Mouse (Mus musculus) macrophage (primary cell): Measurements from ENCODE around the gene Acot1. TPM values are rescaled to one million over a fixed set of nuclear protein-coding genes. Genes with fewer than 3 reads are reported as not detected.
A peak's percentile ranks its signal among the peaks of the same experiment; 100 is the strongest.
"Not testable (repeated sequence)": the region's sequence is repeated elsewhere in the genome, so short reads cannot be mapped to it uniquely, and the experiment has no call there.

Experiments
- H3K27ac ChIP-seq: fragments of 350-480 bp; formaldehyde crosslinking; 2 replicates; pipeline ENCODE4 v1.9.0; 2021
- H3K36me3 ChIP-seq: fragments of 350-480 bp; formaldehyde crosslinking; 2 replicates; pipeline ENCODE4 v1.9.0; 2021; ENCODE audit errors: inconsistent target
- H3K4me3 ChIP-seq: fragments of 350-480 bp; formaldehyde crosslinking; 2 replicates; pipeline ENCODE4 v1.9.0; 2021; ENCODE audit errors: inconsistent target
- H3K79me2 ChIP-seq: fragments of 350-480 bp; formaldehyde crosslinking; 2 replicates; pipeline ENCODE4 v1.9.0; 2021; ENCODE audit errors: inconsistent target
- WGBS: methylation state at CpG from one replicate; pipeline ENCODE4 v1.1.7; 2026; ENCODE audit warnings: inconsistent platforms; ENCODE audit not compliant: missing documents; 5-methylcytosine and 5-hydroxymethylcytosine counted together
- polyA plus RNA-seq: library from polyadenylated mRNA; stranded (reverse); fragments of 250-400 nt; gene quantifications from 3 replicates; pipeline ENCODE4 v1.2.4, GENCODE M21; 2018; ENCODE audit warnings: inconsistent platforms

Acot1 gene
- polyA plus RNA-seq, 1 experiment from 2014 or later, result 4.4 TPM

- H3K27ac ChIP-seq, result peak overlapping the region; percentile 10; the same call in 1 of the 2 replicates
- no peaks in the 10 kb centered on the region for H3K79me2 ChIP-seq
- WGBS, result 39% methylated on average over 1 of the region's 1 CpGs
Measured at GRCm38 (mm10) chr12:84003866-84004265, 5.4 kb upstream of the Acot1 start.

DNA sequence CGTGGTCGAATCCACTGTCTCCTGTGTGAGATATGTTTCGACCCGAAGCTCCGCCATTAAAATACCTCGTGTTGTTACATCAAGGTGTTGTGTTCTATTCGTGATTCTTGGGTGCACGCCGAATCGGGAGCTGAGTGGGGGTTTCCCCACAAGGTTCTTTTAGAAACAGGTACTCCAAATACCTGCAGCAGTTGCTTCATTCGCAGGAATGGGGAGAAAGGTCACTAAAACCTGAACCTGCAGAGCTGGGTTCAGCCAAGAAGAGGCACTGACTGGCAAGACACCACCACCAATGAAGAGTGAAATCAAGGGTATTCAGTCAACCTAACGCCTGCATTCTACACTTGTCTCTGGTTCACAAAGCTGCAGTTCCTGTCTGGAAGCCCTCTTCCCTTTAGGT is 1.0 kb upstream of the Acot1 start:
- Histone ChIP-seq H3K79me2 (no peaks in the 10 kb centered on the region), H3K4me3 (no peak overlapping the region), H3K27ac (no peak overlapping the region), H3K36me3 (no peaks in the 10 kb centered on the region)
- WGBS, result 93% methylated on average over 10 of the region's 12 CpGs

More at GRCm38 (mm10) chr12:84003866-84004265, 5.4 kb upstream of the Acot1 start:
- H3K36me3 ChIP-seq, result no peaks in the 10 kb centered on the region
- no peak overlapping the region for H3K4me3 ChIP-seq

GRCm38 (mm10) chr12:84008729-84009128 is 561 bp upstream of the Acot1 start:
- no peaks in the 10 kb centered on the region for H3K79me2 ChIP-seq
- no peak overlapping the region; the same call in 1 of the 2 replicates for H3K4me3 ChIP-seq
- 78% methylated on average over 7 of the region's 8 CpGs for WGBS
- H3K27ac ChIP-seq, result no peak overlapping the region
- H3K36me3 ChIP-seq, result no peaks in the 10 kb centered on the region

- WGBS, result 100% methylated on average over 3 of the region's 3 CpGs
Measured at GRCm38 (mm10) chr12:84010201-84010600, 911 bp downstream of the Acot1 start.

DNA sequence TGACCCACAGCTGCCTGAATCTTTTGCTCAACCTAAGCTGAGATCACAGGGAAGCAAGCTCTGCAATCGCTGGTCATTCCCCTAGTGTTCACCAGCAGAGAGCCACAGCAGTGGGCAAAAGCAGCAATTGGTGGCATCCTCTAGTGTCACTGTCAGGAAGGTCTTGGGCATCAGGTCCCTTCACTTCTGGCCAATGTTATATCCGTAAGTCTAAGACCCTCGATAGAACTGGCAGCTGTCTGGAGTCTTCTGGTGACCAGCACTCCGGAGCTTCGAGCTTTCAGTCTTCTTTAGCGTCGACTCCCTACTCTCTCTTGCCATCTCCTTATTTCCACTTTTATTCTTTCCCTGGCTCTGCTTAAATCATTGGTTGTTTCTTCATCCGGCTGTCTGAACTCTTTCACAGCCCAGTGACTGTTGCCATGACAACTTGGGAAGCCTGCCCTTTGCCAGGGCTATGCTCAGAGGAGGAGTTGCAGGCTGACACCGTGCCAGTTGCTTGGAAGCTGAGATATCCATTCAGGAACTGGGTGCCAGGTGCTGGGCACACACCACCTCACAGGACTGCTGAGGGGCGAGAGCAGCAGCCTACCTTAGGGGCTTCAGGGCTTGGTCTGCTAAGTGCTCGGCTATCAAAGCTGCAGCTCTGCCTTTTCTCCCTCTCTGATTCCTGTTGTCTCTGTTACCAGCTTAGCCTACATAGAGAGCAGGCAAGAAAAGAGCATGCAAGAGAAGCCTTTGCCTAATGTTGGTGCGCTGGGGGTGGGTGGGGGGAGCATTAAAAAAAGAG is 2.2 kb downstream of the Acot1 start:
- Histone ChIP-seq H3K4me3 (no peak overlapping the region), H3K79me2 (no peaks in the 10 kb centered on the region), H3K36me3 (no peaks in the 10 kb centered on the region), H3K27ac (no peak overlapping the region)
- 82% methylated on average over 12 of the region's 12 CpGs for WGBS

More at GRCm38 (mm10) chr12:84010201-84010600, 911 bp downstream of the Acot1 start:
- Histone ChIP-seq H3K79me2 (no peaks in the 10 kb centered on the region), H3K27ac (no peak overlapping the region), H3K36me3 (no peaks in the 10 kb centered on the region), H3K4me3 (no peak overlapping the region)

GRCm38 (mm10) chr12:84013130-84013529 is 3.8 kb downstream of the Acot1 start:
- Histone ChIP-seq H3K79me2 (no peaks in the 10 kb centered on the region), H3K4me3 (no peak overlapping the region), H3K36me3 (no peaks in the 10 kb centered on the region), H3K27ac (no peak overlapping the region)
- 88% methylated on average over 5 of the region's 6 CpGs for WGBS

- no peaks in the 10 kb centered on the region for H3K36me3 ChIP-seq
- 95% methylated on average over 7 of the region's 7 CpGs for WGBS
- H3K79me2 ChIP-seq, result no peaks in the 10 kb centered on the region
- H3K27ac ChIP-seq, result no peak overlapping the region
- no peak overlapping the region for H3K4me3 ChIP-seq
Measured at GRCm38 (mm10) chr12:84013701-84014100, 4.4 kb downstream of the Acot1 start.

GRCm38 (mm10) chr12:84020528-84020927 is 11.2 kb downstream of the Acot1 start:
- 15% methylated on average over 5 of the region's 7 CpGs for WGBS
- H3K27ac ChIP-seq, result not testable (repeated sequence)

GRCm38 (mm10) chr12:84022266-84022665 is 13.0 kb downstream of the Acot1 start:
- not testable (repeated sequence) for H3K36me3 ChIP-seq, H3K79me2 ChIP-seq, H3K4me3 ChIP-seq
- WGBS, result 94% methylated on average over 4 of the region's 4 CpGs
- peak overlapping the region; percentile 27; the same call in 1 of the 2 replicates for H3K27ac ChIP-seq

More at GRCm38 (mm10) chr12:84020528-84020927, 11.2 kb downstream of the Acot1 start:
- H3K36me3 ChIP-seq, H3K4me3 ChIP-seq, H3K79me2 ChIP-seq: not testable (repeated sequence)

DNA sequence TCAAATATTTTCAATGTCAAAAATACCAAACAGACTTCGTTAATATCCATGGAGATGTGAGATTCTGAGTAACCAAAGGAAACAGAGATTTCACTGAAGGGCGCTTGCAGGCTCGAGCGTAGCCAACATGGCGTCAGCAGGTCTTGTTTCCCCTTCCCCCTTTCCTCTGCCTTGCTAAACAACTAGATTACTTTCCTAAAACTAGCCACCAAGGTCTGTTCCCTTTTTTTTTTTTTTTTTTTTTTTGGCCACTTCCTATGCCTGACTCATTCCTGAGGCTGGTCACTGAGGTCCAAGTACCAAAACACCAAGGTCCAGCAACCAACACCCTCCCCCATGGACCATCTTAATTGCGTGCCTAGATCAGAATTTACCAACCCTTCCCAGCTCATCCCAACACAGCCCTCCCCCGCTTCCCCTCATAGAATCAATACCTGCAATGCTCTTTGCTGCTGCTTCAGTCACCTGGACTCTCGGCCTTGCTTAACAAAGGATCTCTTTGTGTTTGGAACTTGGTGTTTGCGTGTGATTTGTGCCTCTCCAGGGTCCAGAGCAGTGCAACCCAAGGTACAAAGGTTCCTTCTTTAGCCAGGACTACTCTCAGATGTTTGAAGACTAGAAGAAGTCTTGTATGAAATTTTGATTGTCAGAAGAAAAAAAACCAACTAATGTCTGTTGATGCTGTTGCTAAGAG is 13.9 kb downstream of the Acot1 start:
- H3K36me3 ChIP-seq, result no peaks in the 10 kb centered on the region
- H3K27ac ChIP-seq, result peak overlapping the region; percentile 27
- H3K79me2 ChIP-seq, result no peaks in the 10 kb centered on the region
- no peak overlapping the region for H3K4me3 ChIP-seq
- 70% methylated on average over 9 of the region's 9 CpGs for WGBS

- no peaks in the 10 kb centered on the region for H3K79me2 ChIP-seq
- H3K27ac ChIP-seq, result no peak overlapping the region
- no peak overlapping the region for H3K4me3 ChIP-seq
- H3K36me3 ChIP-seq, result no peaks in the 10 kb centered on the region
- 93% methylated on average over 7 of the region's 7 CpGs for WGBS
Measured at GRCm38 (mm10) chr12:84025888-84026287, 16.6 kb downstream of the Acot1 start.

DNA sequence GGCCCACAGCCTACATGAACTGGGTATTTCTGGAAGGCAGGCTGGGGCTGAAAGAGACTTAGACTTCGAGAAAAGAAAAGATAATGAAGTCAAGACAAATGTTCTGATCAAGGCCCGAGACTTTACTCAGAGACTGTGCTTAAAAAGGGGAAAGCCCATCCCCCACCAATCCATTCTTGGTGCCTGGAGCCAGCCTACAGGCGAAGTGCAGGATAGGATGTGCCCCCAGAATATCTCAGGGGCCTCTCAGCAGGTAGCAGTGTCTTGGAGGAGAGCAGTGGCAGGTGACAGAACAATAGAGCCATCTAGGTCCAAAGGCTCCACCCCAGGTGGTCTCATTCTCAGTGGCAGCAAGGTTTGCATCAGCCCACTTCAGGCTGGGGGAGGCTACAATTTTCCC is 19.0 kb downstream of the Acot1 start:
- H3K79me2 ChIP-seq, H3K27ac ChIP-seq, H3K4me3 ChIP-seq, H3K36me3 ChIP-seq: not testable (repeated sequence)
- WGBS, result 94% methylated on average over 3 of the region's 3 CpGs

DNA sequence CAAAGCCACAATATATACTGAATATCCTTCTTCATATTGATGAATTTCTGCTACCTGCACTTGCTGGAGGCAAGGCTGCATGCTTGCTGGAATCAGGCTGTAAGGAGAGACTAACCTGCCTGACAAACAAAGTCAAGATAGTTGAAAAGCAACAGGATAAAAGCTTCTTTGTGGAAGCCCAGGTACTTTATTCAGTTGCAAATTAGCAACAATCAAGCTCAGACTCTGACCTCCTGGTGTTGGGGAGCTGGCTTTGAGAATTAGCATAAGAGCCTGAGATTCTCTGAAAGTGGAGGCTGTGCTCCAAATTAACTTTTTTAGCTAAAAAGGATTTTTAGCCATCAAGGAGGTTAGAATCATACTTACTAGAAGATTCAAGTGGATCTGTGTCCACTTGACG is 19.8 kb downstream of the Acot1 start:
- WGBS, result 91% methylated on average over 1 of the region's 1 CpGs
- H3K36me3 ChIP-seq, H3K4me3 ChIP-seq, H3K79me2 ChIP-seq, H3K27ac ChIP-seq: not testable (repeated sequence)

- no peaks in the 10 kb centered on the region for H3K36me3 ChIP-seq
- H3K27ac ChIP-seq, result no peak overlapping the region
- WGBS, result 37% methylated on average over 4 of the region's 4 CpGs
- H3K79me2 ChIP-seq, result no peaks in the 10 kb centered on the region
- H3K4me3 ChIP-seq, result no peak overlapping the region
Measured at GRCm38 (mm10) chr12:84030659-84031332, 21.5 kb downstream of the Acot1 start.

DNA sequence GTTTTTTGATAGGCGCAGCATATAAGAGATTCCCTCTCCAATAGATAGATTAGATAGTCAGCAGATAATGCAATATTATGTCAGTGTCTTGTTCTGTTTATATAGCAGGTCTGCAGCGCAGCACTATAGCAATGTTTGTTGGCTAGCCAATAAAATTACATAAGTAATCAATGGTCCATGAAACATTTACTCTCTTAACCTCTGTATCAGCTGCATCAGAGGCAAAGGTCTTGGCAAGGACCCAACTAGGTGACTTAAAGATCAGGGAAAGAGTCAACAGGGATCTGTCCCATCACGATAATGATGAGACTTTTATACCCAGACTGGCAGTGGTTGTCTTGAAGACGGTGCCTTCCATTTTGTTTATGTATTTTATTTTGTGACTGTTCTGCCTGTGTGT is 23.6 kb downstream of the Acot1 start:
- 97% methylated on average over 4 of the region's 4 CpGs for WGBS
- no peak overlapping the region for H3K4me3 ChIP-seq
- H3K79me2 ChIP-seq, result no peaks in the 10 kb centered on the region
- no peaks in the 10 kb centered on the region for H3K36me3 ChIP-seq
- H3K27ac ChIP-seq, result no peak overlapping the region
